Mouse (Mus musculus) embryonic facial prominence, embryonic 15.5 days (tissue): ENCODE measurements around the gene Pdxk. TPM values are rescaled to one million over a fixed set of nuclear protein-coding genes. Genes with fewer than 3 reads are reported as not detected.

Experiments
- ATAC-seq: fragments of 200-750 bp; cut with Nextera tagmentation; 2 replicates; pipeline ENCODE4 v1.8.0; 2017; ENCODE audit warnings: low read depth, moderate TSS enrichment; ENCODE audit not compliant: insufficient number of reproducible peaks, low FRiP score, low TSS enrichment
- H3K27ac ChIP-seq: fragments of 300-500 bp; sonication (generic); replicated peaks from 2 replicates; pipeline ENCODE4 v1.5.1; 2015; ENCODE audit warnings: mild to moderate bottlenecking, inconsistent platforms
- H3K27me3 ChIP-seq: fragments of 300-500 bp; sonication (generic); 2 replicates; pipeline ENCODE4 v1.6.1; 2015; ENCODE audit warnings: inconsistent platforms
- H3K36me3 ChIP-seq: fragments of 300-500 bp; sonication (generic); 2 replicates; pipeline ENCODE4 v1.6.1; 2015; ENCODE audit warnings: mild to moderate bottlenecking, inconsistent platforms
- H3K4me1 ChIP-seq: fragments of 300-500 bp; sonication (generic); 2 replicates; pipeline ENCODE4 v1.6.1; 2015; ENCODE audit warnings: inconsistent platforms
- H3K4me2 ChIP-seq: fragments of 300-500 bp; sonication (generic); replicated peaks from 2 replicates; pipeline ENCODE4 v1.6.1; 2015; ENCODE audit warnings: mild to moderate bottlenecking, inconsistent platforms
- H3K4me3 ChIP-seq: fragments of 300-500 bp; sonication (generic); replicated peaks from 2 replicates; pipeline ENCODE4 v1.5.1; 2015; ENCODE audit warnings: mild to moderate bottlenecking, inconsistent platforms
- H3K9ac ChIP-seq: fragments of 300-500 bp; sonication (generic); 2 replicates; pipeline ENCODE4 v1.6.1; 2015; ENCODE audit warnings: inconsistent platforms
- H3K9me3 ChIP-seq: fragments of 300-500 bp; sonication (generic); replicated peaks from 2 replicates; pipeline ENCODE4 v1.6.1; 2016; ENCODE audit warnings: inconsistent platforms
- WGBS: fragments of 180-500 bp; shearing (Covaris S2); methylation state at CpG from one replicate; pipeline ENCODE4 v1.1.7; 2015; 5-methylcytosine and 5-hydroxymethylcytosine counted together
- polyA plus RNA-seq: library from polyadenylated mRNA; unstranded; fragments of >200 nt; fragmentation: Nextera tagmentation; extraction: Ambion mirVana; gene quantifications from 2 replicates; pipeline ENCODE4 v1.2.1, GENCODE M21; 2015

The Pdxk gene
- polyA plus RNA-seq, 1 experiment from 2014 or later: 14.1 TPM

DNA sequence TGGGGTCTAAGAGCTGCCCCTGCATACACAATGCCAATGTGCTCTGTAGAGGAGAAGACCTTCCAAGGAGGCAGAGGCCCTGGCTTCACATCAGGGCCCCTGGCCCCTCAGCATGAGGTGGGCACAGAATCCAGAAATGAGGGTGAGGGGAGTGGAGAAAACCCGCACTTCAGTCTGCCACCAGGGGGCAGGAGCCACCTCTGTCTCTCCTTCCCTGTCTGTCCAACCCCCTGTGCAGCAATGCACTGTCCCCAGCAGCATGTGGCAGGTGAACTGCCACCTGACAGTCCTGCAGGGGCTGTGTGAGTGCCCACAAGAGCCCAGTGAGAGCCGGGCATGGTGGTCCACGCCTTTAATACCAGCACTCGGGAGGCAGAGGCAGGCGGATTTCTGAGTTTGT, 25.2 kb downstream of the Pdxk start:
- Histone ChIP-seq H3K9me3 (no peaks in the 10 kb centered on the region), H3K27ac (no peak overlapping the region), H3K4me2 (no peak overlapping the region), H3K36me3 (peaks cover 17% of the 10 kb centered on the region; the same call in 1 of the 2 replicates), H3K4me3 (no peak overlapping the region), H3K9ac (no peak overlapping the region), H3K4me1 (no peaks in the 10 kb centered on the region), H3K27me3 (no peaks in the 10 kb centered on the region)
- no peak for ATAC-seq
- WGBS: 61% methylated on average over 5 of the region's 5 CpGs

GRCm38 (mm10) chr10:78438094-78438493, 26.7 kb downstream of the Pdxk start:
- WGBS: 7% methylated on average over 5 of the region's 5 CpGs
- no peak for ATAC-seq
- H3K9ac ChIP-seq: no peak overlapping the region
- H3K4me3 ChIP-seq: no peak overlapping the region
- no peak overlapping the region for H3K27ac ChIP-seq
- H3K27me3 ChIP-seq: no peaks in the 10 kb centered on the region
- peaks cover 12% of the 10 kb centered on the region; the same call in 1 of the 2 replicates for H3K36me3 ChIP-seq
- H3K9me3 ChIP-seq: no peaks in the 10 kb centered on the region
- no peaks in the 10 kb centered on the region for H3K4me1 ChIP-seq
- no peak overlapping the region for H3K4me2 ChIP-seq

DNA sequence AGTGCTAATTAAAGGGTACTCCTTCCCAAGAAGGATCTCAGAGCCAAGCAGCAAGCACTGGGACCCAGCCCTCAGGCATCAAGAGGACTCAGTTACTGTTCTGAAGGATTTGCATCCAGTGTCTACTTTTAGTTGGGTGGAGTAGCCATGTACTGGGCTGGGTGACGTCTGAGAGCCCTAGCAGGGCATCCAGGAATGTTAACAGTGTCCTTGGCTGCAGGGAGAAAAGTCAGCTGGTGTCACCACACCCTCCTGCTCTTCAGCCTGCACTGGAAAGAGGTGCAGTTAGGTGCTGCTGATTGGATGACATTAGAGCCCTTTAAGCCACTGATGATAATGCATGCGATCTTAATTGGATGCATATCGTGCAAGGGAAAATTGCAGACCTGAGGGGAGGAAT, 31.9 kb downstream of the Pdxk start:
- no peaks in the 10 kb centered on the region for H3K4me1 ChIP-seq
- WGBS: 60% methylated on average over 3 of the region's 3 CpGs
- H3K27me3 ChIP-seq: no peaks in the 10 kb centered on the region
- H3K9ac ChIP-seq: no peak overlapping the region
- no peak overlapping the region for H3K4me3 ChIP-seq
- H3K4me2 ChIP-seq: no peak overlapping the region
- H3K9me3 ChIP-seq: no peaks in the 10 kb centered on the region
- peaks cover 9% of the 10 kb centered on the region for H3K36me3 ChIP-seq
- H3K27ac ChIP-seq: no peak overlapping the region
- no peak for ATAC-seq

- peaks cover 19% of the 10 kb centered on the region for H3K36me3 ChIP-seq
- no peak overlapping the region for H3K27ac ChIP-seq
- H3K27me3 ChIP-seq: no peaks in the 10 kb centered on the region
- no peak overlapping the region for H3K4me3 ChIP-seq
- peaks cover 17% of the 10 kb centered on the region for H3K4me1 ChIP-seq
- H3K9ac ChIP-seq: no peak overlapping the region
- no peak overlapping the region for H3K4me2 ChIP-seq
- no peaks in the 10 kb centered on the region for H3K9me3 ChIP-seq
- ATAC-seq: no peak
- 85% methylated on average over 2 of the region's 2 CpGs for WGBS
These were observed 35.0 kb downstream of the Pdxk start for GRCm38 (mm10) chr10:78429776-78430175.

DNA sequence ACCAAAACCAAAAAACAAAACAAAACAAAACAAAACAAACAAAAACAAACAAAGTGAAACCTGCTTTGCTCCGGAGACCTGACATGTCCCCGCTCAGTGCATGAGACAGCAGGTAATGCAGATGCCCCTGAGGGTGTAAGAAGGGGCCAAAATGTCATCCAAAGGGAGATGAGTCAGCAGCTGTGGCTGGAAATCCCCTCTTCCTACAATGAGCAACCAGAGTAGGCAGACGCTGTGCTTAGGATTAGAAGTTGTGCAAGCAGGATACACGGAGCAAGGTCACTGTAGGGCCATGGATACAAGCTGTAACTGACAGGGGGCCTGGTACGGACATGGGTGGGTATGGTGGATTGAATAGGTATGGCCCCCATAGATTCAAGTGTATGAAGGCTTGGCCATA, 35.6 kb downstream of the Pdxk start:
- H3K4me3 ChIP-seq: no peak overlapping the region
- no peaks in the 10 kb centered on the region for H3K9me3 ChIP-seq
- no peaks in the 10 kb centered on the region for H3K27me3 ChIP-seq
- 74% methylated on average over 5 of the region's 5 CpGs for WGBS
- peaks cover 17% of the 10 kb centered on the region for H3K4me1 ChIP-seq
- no peak overlapping the region for H3K4me2 ChIP-seq
- H3K36me3 ChIP-seq: peaks cover 19% of the 10 kb centered on the region
- ATAC-seq: no peak
- no peak overlapping the region for H3K9ac ChIP-seq
- H3K27ac ChIP-seq: no peak overlapping the region

- 93% methylated on average over 11 of the region's 11 CpGs for WGBS
These were observed 36.7 kb downstream of the Pdxk start for GRCm38 (mm10) chr10:78428070-78428469.

GRCm38 (mm10) chr10:78426117-78426735, 38.5 kb downstream of the Pdxk start:
- Histone ChIP-seq H3K4me2 (peak overlapping the region; percentile 73), H3K9ac (peak overlapping the region; percentile 64), H3K27me3 (no peaks in the 10 kb centered on the region), H3K27ac (peak overlapping the region; percentile 72), H3K36me3 (peaks cover 19% of the 10 kb centered on the region), H3K4me3 (peak overlapping the region; percentile 71), H3K9me3 (no peaks in the 10 kb centered on the region), H3K4me1 (peaks cover 17% of the 10 kb centered on the region)
- ATAC-seq: no peak
- WGBS: 36% methylated on average over 6 of the region's 6 CpGs

More at GRCm38 (mm10) chr10:78428070-78428469, 36.7 kb downstream of the Pdxk start:
- H3K36me3 ChIP-seq: peaks cover 19% of the 10 kb centered on the region
- H3K4me3 ChIP-seq: no peak overlapping the region
- no peak overlapping the region for H3K9ac ChIP-seq
- H3K4me2 ChIP-seq: no peak overlapping the region
- peaks cover 17% of the 10 kb centered on the region for H3K4me1 ChIP-seq
- H3K9me3 ChIP-seq: no peaks in the 10 kb centered on the region
- ATAC-seq: no peak
- H3K27me3 ChIP-seq: no peaks in the 10 kb centered on the region
- H3K27ac ChIP-seq: no peak overlapping the region

- peaks cover 19% of the 10 kb centered on the region for H3K36me3 ChIP-seq
- ATAC-seq: peak; percentile 88
- H3K4me2 ChIP-seq: peak within 1 kb of the TSS; percentile 73
- WGBS: under 1% methylated on average over 40 of the region's 40 CpGs
- peak within 1 kb of the TSS; percentile 64 for H3K9ac ChIP-seq
- H3K4me3 ChIP-seq: peak within 1 kb of the TSS; percentile 71
- H3K27me3 ChIP-seq: no peaks in the 10 kb centered on the region
- H3K9me3 ChIP-seq: no peaks in the 10 kb centered on the region
- H3K27ac ChIP-seq: peak within 1 kb of the TSS; percentile 72
- peaks cover 17% of the 10 kb centered on the region for H3K4me1 ChIP-seq
These were observed 39.4 kb downstream of the Pdxk start, which contains the start of gene Cstb for GRCm38 (mm10) chr10:78425181-78426041. Gene Cstb (plus strand): TSS chr10:78425669.

DNA sequence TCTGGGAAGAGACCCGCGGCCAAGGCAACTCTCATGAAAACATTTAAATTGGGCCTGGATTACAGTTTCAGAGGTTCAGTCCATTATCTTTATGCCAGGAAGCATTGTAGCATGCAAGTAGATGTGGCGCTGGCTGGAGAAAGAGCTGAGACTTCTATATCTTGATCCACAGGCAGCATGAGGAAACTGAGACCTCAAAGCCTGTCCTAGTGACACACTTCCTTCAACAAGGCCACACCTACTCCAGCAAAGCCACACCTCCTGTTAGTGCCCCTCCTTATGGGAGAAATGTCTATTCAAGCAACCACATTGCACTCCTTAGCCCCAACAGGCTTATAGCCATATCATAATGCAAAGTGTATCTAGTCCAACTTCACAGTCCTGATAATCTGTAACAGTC, 42.2 kb downstream of the Pdxk start:
- no peak for ATAC-seq
- peaks cover 17% of the 10 kb centered on the region for H3K4me1 ChIP-seq
- 84% methylated on average over 3 of the region's 3 CpGs for WGBS
- H3K27ac ChIP-seq: no peak overlapping the region
- no peak overlapping the region for H3K4me3 ChIP-seq
- H3K9ac ChIP-seq: no peak overlapping the region
- H3K36me3 ChIP-seq: peaks cover 8% of the 10 kb centered on the region
- no peaks in the 10 kb centered on the region for H3K9me3 ChIP-seq
- no peaks in the 10 kb centered on the region for H3K27me3 ChIP-seq
- H3K4me2 ChIP-seq: no peak overlapping the region

- H3K36me3 ChIP-seq: no peaks in the 10 kb centered on the region
- no peaks in the 10 kb centered on the region for H3K27me3 ChIP-seq
- no peak for ATAC-seq
- H3K4me2 ChIP-seq: no peak overlapping the region
- WGBS: 65% methylated on average over 2 of the region's 2 CpGs
- H3K9ac ChIP-seq: no peak overlapping the region
- H3K9me3 ChIP-seq: no peaks in the 10 kb centered on the region
- H3K4me1 ChIP-seq: 0 out of 2 replicates have a peak, but pooled peaks cover 5% of the 10 kb centered on the region
- H3K27ac ChIP-seq: no peak overlapping the region
- no peak overlapping the region for H3K4me3 ChIP-seq
These were observed 43.8 kb downstream of the Pdxk start for GRCm38 (mm10) chr10:78420929-78421328.

GRCm38 (mm10) chr10:78418791-78419190, 46.0 kb downstream of the Pdxk start:
- no peaks in the 10 kb centered on the region for H3K27me3 ChIP-seq
- no peaks in the 10 kb centered on the region for H3K9me3 ChIP-seq
- no peak overlapping the region for H3K27ac ChIP-seq
- H3K9ac ChIP-seq: no peak overlapping the region
- 81% methylated on average over 2 of the region's 2 CpGs for WGBS
- no peak overlapping the region for H3K4me3 ChIP-seq
- no peak for ATAC-seq
- H3K4me2 ChIP-seq: no peak overlapping the region
- no peaks in the 10 kb centered on the region for H3K4me1 ChIP-seq
- no peaks in the 10 kb centered on the region for H3K36me3 ChIP-seq
